Mouse (Mus musculus) CH12.LX (cell line): ENCODE data around the gene Armc10.

Source experiments
- BHLHE40 ChIP-seq: IDR thresholded peaks from 2 replicates; pipeline ENCODE4 v1.6.1; 2011; ENCODE audit warnings: mild to moderate bottlenecking, low read depth, low read length, improper control_type of control experiment
- CHD2 ChIP-seq: IDR thresholded peaks from 2 replicates; pipeline ENCODE4 v1.6.1; 2011; ENCODE audit warnings: low read length, improper control_type of control experiment
- CTCF ChIP-seq, 2 experiments: IDR thresholded peaks in 1 of 2; conservative IDR thresholded peaks in 1 of 2; 2 replicates each; pipeline ENCODE4 v1.5.1; 2011 to 2012; ENCODE audit warnings: low read depth in 2 of 2, low read length in 2 of 2, improper control_type of control experiment in 1 of 2, inconsistent platforms in 1 of 2, mild to moderate bottlenecking in 1 of 2, moderate library complexity in 1 of 2
- E2F4 ChIP-seq: IDR thresholded peaks from 2 replicates; pipeline ENCODE4 v1.6.1; 2011; ENCODE audit warnings: low read depth, low read length, improper control_type of control experiment; ENCODE audit not compliant: insufficient replicate concordance
- EP300 ChIP-seq: IDR thresholded peaks from 2 replicates; pipeline ENCODE4 v1.6.1; 2011; ENCODE audit warnings: low read length, improper control_type of control experiment
- HCFC1 ChIP-seq: IDR thresholded peaks from 2 replicates; pipeline ENCODE4 v1.6.1; 2012; ENCODE audit warnings: low read depth, mild to moderate bottlenecking, inconsistent platforms, low read length, improper control_type of control experiment
- JUND ChIP-seq: conservative IDR thresholded peaks from 2 replicates; pipeline ENCODE4 v1.6.1; 2011; ENCODE audit warnings: low read depth, low read length, improper control_type of control experiment
- KAT2A ChIP-seq: IDR thresholded peaks from 2 replicates; pipeline ENCODE4 v1.6.1; 2012; ENCODE audit warnings: low read length, improper control_type of control experiment, inconsistent platforms; ENCODE audit not compliant: insufficient replicate concordance
- POLR2A ChIP-seq: IDR thresholded peaks from 2 replicates; pipeline ENCODE4 v1.6.1; 2011; ENCODE audit warnings: low read depth, mild to moderate bottlenecking, improper control_type of control experiment, low read length
- RAD21 ChIP-seq: IDR thresholded peaks from 2 replicates; pipeline ENCODE4 v1.6.1; 2011; ENCODE audit warnings: low read depth, mild to moderate bottlenecking, low read length, improper control_type of control experiment, moderate library complexity
- TCF12 ChIP-seq: IDR thresholded peaks from 2 replicates; pipeline ENCODE4 v1.6.1; 2014; ENCODE audit warnings: low read depth, mild to moderate bottlenecking, inconsistent platforms, low read length, improper control_type of control experiment
- USF1 ChIP-seq: IDR thresholded peaks from 2 replicates; pipeline ENCODE4 v1.6.1; 2014; ENCODE audit warnings: low read depth, mild to moderate bottlenecking, inconsistent platforms, low read length, improper control_type of control experiment
- ZC3H11A ChIP-seq: IDR thresholded peaks from 2 replicates; pipeline ENCODE4 v1.6.1; 2012; ENCODE audit warnings: low read depth, mild to moderate bottlenecking, inconsistent platforms, low read length, improper control_type of control experiment
- ZNF384 ChIP-seq: IDR thresholded peaks from 2 replicates; pipeline ENCODE4 v1.6.1; 2012; ENCODE audit warnings: low read depth, low read length, improper control_type of control experiment, inconsistent platforms

GRCm38 (mm10) chr5:21678363-21678762 is 32.8 kb downstream of the Armc10 start:
- TF ChIP-seq CTCF (conservative IDR thresholded peaks at IDR 0.05 in 1 of 2, IDR thresholded peaks at IDR 0.05 in 1 of 2; ENCODE audit: low read depth in 2 of 2, low read length in 2 of 2) = no peak
- no peak for TF ChIP-seq ZC3H11A
- no peak for TF ChIP-seq EP300
- no peak for TF ChIP-seq USF1
- TF ChIP-seq BHLHE40 = no peak
- no peak for TF ChIP-seq RAD21
- TF ChIP-seq KAT2A = no peak
- TF ChIP-seq HCFC1 = no peak
- TF ChIP-seq CHD2 = no peak
- no peak for TF ChIP-seq ZNF384
- no peak for TF ChIP-seq E2F4
- TF ChIP-seq POLR2A = no peak
- no peak for TF ChIP-seq JUND
- TF ChIP-seq TCF12 = no peak
